Mouse (Mus musculus) MEL-GATA-1-ER (cell line): ENCODE results near the gene Numa1.
"Not testable (repeated sequence)": the region's sequence is repeated elsewhere in the genome, so short reads cannot be mapped to it uniquely, and the experiment has no call there.

ENCODE experiments used
- DNase-seq: peaks from one replicate; pipeline ENCODE4 v3.0.0-alpha.2; 2012; ENCODE audit warnings: low read depth; ENCODE audit errors: extremely low read depth

Gene Numa1

DNA sequence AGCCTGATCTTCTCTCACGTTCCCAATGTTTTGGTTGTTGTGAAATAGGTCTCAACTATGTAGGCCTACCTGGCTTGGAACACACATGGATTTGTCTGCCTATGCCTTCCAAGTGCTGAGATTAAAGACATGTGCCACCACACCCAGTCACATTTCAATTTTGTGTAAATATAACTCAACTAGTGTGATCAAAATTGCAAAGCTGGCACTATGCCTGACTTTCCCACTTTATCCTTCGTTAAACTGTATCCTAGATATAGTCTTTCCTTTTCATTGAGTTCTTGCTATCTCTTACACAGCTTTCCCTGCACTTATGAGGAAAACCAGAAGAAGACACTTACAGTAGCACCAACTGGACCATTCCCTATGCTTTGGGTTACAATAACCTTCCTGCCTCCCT lies 101.6 kb downstream of the Numa1 start:
- no peak for DNase-seq

- DNase-seq: no peak
These were observed 103.4 kb downstream of the Numa1 start for GRCm38 (mm10) chr7:102037318-102037717.

DNA sequence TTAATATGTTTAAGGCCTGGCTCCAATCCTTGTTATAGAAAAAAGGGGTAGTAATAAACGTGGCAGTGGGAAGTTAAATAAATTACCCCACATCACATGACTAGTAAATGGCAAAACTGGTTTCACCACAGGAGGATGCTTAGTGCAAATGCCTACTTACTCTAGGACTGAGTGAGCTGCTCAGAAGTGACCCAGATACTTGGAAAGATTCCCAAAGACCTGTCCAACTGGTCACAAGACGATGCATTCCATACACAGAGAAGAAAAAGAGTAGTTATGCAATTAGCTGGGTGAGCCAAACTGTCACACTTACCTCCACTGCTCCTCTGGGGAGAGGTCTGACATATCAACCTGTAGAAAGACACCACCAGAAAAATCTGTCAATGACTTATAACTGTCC lies 108.4 kb downstream of the Numa1 start:
- DNase-seq: no peak

GRCm38 (mm10) chr7:102048524-102048923 lies 114.6 kb downstream of the Numa1 start:
- DNase-seq: not testable (repeated sequence)

DNA sequence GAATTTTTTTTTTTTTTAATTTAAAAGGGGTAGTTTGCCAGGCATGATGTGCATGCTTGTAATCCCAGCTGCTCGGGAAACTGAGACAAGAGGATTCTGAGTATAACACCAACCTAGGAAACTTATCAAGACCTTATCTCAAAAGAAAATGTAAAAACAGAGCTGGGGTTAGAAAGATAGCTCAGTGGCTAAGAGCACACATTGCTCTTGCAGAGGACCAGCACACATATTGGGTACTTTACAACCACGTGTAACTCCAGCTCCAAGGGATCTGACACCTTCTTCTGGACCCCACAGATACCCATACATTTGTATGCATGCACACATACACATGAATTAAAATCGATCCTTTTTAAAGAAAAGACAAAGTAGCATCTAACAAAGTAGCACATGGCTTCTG lies 127.4 kb downstream of the Numa1 start:
- DNase-seq: no peak

DNA sequence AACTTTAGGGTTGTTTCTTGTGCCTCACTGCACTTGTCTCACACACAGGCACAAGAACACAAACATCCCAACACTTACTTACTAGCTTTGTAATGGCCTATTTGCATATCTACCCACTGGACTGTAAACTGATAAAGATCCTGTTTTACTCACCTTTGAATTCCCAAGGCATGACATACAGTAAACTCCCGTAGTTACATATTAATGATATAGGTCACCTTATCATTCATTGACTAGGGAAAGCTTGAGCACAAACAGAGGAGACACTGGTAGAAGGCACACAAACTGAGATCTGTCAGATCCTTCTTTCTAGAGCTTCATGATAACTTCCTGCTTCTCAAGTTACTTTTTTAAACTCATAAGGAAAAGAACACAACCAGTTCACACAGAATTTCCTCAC lies 128.3 kb downstream of the Numa1 start:
- DNase-seq: no peak

- no peak for DNase-seq
These were observed 130.0 kb downstream of the Numa1 start for GRCm38 (mm10) chr7:102063891-102064290.
